Mouse (Mus musculus) left cerebral cortex, postnatal 14 days (tissue): ENCODE measurements around the gene Tmem101. TPM values are rescaled to one million over a fixed set of nuclear protein-coding genes. Genes with fewer than 3 reads are reported as not detected.

Experiments used
- total RNA-seq, 2 experiments: library from RNA; stranded (reverse); gene quantifications; 2 replicates each; pipeline ENCODE4 v1.2.3; 2021

Gene Tmem101
- total RNA-seq, 2 experiments from 2014 or later, result 27.0 to 30.3 TPM

Other genes with a start within 250 kb of the Tmem101 start
- gene Sost, start 189.4 kb downstream of the Tmem101 start, total RNA-seq, result not detected
- not detected for gene Cfap97d1, start 172.1 kb downstream of the Tmem101 start, total RNA-seq
- 100 to 1,000 TPM; 191 to 205 TPM for gene Dusp3, start 169.4 kb downstream of the Tmem101 start, total RNA-seq
- gene Mpp3, start 127.9 kb downstream of the Tmem101 start, total RNA-seq, result 10 to 100 TPM; 50.3 to 52.0 TPM
- gene Cd300lg, start 114.9 kb downstream of the Tmem101 start, total RNA-seq, result not detected
- 100 to 1,000 TPM; 152 to 155 TPM for gene Mpp2, start 67.9 kb downstream of the Tmem101 start, total RNA-seq
- not detected for gene Ppy, start 55.1 kb downstream of the Tmem101 start, total RNA-seq
- gene Pyy, start 48.6 kb downstream of the Tmem101 start, total RNA-seq, result not detected
- not detected for gene Nags, start 10.9 kb downstream of the Tmem101 start, total RNA-seq
- gene Lsm12, start 28.9 kb upstream of the Tmem101 start, total RNA-seq, result 10 to 100 TPM; 60.5 to 65.2 TPM
- 10 to 100 TPM; 45.5 to 49.1 TPM for gene G6pc3, start 33.2 kb upstream of the Tmem101 start, total RNA-seq
- 100 to 1,000 TPM; 194 to 197 TPM for gene Hdac5, start 73.8 kb upstream of the Tmem101 start, total RNA-seq
- under 1 TPM; 0.46 to 0.63 TPM for gene BC030867, start 92.5 kb upstream of the Tmem101 start, total RNA-seq
- under 1 TPM; 0.59 to 0.72 TPM for gene Asb16, start 112.3 kb upstream of the Tmem101 start, total RNA-seq
- 10 to 100 TPM; 66.1 to 69.5 TPM for gene Tmub2, start 128.5 kb upstream of the Tmem101 start, total RNA-seq
- gene Atxn7l3, start 140.2 kb upstream of the Tmem101 start, total RNA-seq, result 100 to 1,000 TPM; 180 to 196 TPM
- 100 to 1,000 TPM; 104 to 108 TPM for gene Ubtf, start 163.3 kb upstream of the Tmem101 start, total RNA-seq
- gene Slc4a1, start 209.8 kb upstream of the Tmem101 start, total RNA-seq, result 1 to 10 TPM; 1.2 to 1.3 TPM
- 100 to 1,000 TPM; 399 to 416 TPM for gene Rundc3a, start 237.0 kb upstream of the Tmem101 start, total RNA-seq